Mouse (Mus musculus) hindbrain, embryonic 11.5 days (tissue): ENCODE data around the gene Mybpc2. TPM values are rescaled to one million over a fixed set of nuclear protein-coding genes. Genes with fewer than 3 reads are reported as not detected.
A peak's percentile ranks its signal among the peaks of the same experiment; 100 is the strongest.

ENCODE experiments used
- ATAC-seq: fragments of 200-750 bp; cut with Nextera tagmentation; 2 replicates; pipeline ENCODE4 v1.8.0; 2017; ENCODE audit warnings: mild to moderate bottlenecking, moderate TSS enrichment, moderate library complexity; ENCODE audit not compliant: low FRiP score
- DNase-seq: peaks from one replicate; pipeline ENCODE4 v3.0.0-alpha.2; 2015; ENCODE audit warnings: low spot score
- H3K27ac ChIP-seq: fragments of 300-500 bp; sonication (generic); 2 replicates; pipeline ENCODE4 v1.5.1; 2014; ENCODE audit warnings: mild to moderate bottlenecking, low read depth, low read length
- H3K27me3 ChIP-seq: fragments of 300-500 bp; sonication (generic); 2 replicates; pipeline ENCODE4 v1.6.1; 2014; ENCODE audit warnings: mild to moderate bottlenecking, low read length, moderate library complexity, mixed read lengths; ENCODE audit not compliant: control insufficient read depth, insufficient read depth
- H3K36me3 ChIP-seq: fragments of 300-500 bp; sonication (generic); 2 replicates; pipeline ENCODE4 v1.6.1; 2014; ENCODE audit warnings: mild to moderate bottlenecking, low read length, moderate library complexity, mixed read lengths; ENCODE audit not compliant: control insufficient read depth, insufficient read depth
- H3K4me1 ChIP-seq: fragments of 300-500 bp; sonication (generic); replicated peaks from 2 replicates; pipeline ENCODE4 v1.6.1; 2014; ENCODE audit warnings: low read length, mixed read lengths; ENCODE audit not compliant: control insufficient read depth, insufficient read depth
- H3K4me2 ChIP-seq: fragments of 300-500 bp; sonication (generic); replicated peaks from 2 replicates; pipeline ENCODE4 v1.6.1; 2014; ENCODE audit warnings: mild to moderate bottlenecking, low read depth, low read length
- H3K4me3 ChIP-seq: fragments of 300-500 bp; sonication (generic); 2 replicates; pipeline ENCODE4 v1.5.1; 2014; ENCODE audit warnings: low read depth, low read length
- H3K9ac ChIP-seq: fragments of 300-500 bp; sonication (generic); 2 replicates; pipeline ENCODE4 v1.6.1; 2014; ENCODE audit warnings: low read depth, low read length
- H3K9me3 ChIP-seq: fragments of 300-500 bp; sonication (generic); 2 replicates; pipeline ENCODE4 v1.6.1; 2016; ENCODE audit warnings: low read length; ENCODE audit not compliant: control insufficient read depth
- WGBS: fragments of 180-500 bp; shearing (Covaris S2); extraction: QIAGEN DNeasy Blood & Tissue Kit; methylation state at CpG from one replicate; pipeline ENCODE4 v1.1.7; 2014; 5-methylcytosine and 5-hydroxymethylcytosine counted together
- polyA plus RNA-seq: library from polyadenylated mRNA; unstranded; fragments of >200 nt; fragmentation: Nextera tagmentation; extraction: Ambion mirVana; gene quantifications from 2 replicates; pipeline ENCODE4 v1.2.1, GENCODE M21; 2014

The Mybpc2 gene
- polyA plus RNA-seq, 1 experiment from 2014 or later: 0.19 TPM

- ATAC-seq (peak; percentile 92), DNase-seq (peak; percentile 94)
- Histone ChIP-seq H3K4me1 (peaks cover 14% of the 10 kb centered on the region), H3K9ac (peak within 1 kb of the TSS; percentile 60), H3K36me3 (no peaks in the 10 kb centered on the region), H3K27ac (peak within 1 kb of the TSS; percentile 85), H3K4me2 (peak within 1 kb of the TSS; percentile 62), H3K9me3 (no peaks in the 10 kb centered on the region), H3K27me3 (no peaks in the 10 kb centered on the region), H3K4me3 (peak within 1 kb of the TSS; percentile 50)
- WGBS: under 1% methylated on average over 42 of the region's 42 CpGs
Observed at GRCm38 (mm10) chr7:44467811-44468411, 56.5 kb downstream of the Mybpc2 start, which contains the start of gene Josd2. Gene Josd2 (plus strand): TSS chr7:44467980.

DNA sequence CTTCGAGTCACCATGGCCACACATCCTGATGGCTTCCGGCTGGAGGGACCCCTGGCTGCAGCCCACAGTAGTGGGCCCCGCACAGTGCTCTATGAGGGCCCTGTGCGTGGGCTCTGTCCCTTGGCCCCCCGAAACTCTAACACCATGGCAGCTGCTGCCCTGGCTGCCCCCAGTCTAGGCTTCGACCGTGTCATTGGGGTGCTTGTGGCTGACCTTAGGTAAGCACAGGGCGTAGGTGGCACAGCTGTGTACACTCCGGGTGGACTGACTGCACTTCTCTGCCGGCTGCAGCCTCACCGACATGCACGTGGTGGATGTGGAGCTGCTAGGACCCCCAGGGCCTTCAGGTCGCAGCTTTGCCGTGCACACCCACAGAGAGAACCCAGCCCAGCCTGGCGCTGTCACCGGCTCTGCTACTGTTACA lies 57.6 kb downstream of the Mybpc2 start:
- Histone ChIP-seq H3K9me3 (no peaks in the 10 kb centered on the region), H3K4me2 (no peak overlapping the region), H3K36me3 (peaks cover 6% of the 10 kb centered on the region; the same call in 1 of the 2 replicates), H3K27ac (no peak overlapping the region), H3K9ac (no peak overlapping the region), H3K4me3 (no peak overlapping the region), H3K4me1 (peaks cover 14% of the 10 kb centered on the region), H3K27me3 (peaks cover 6% of the 10 kb centered on the region)
- 0 out of 2 replicates have a peak, but pooled peaks have one; percentile 0 for ATAC-seq
- no peak for DNase-seq
- WGBS: 87% methylated on average over 16 of the region's 16 CpGs

DNA sequence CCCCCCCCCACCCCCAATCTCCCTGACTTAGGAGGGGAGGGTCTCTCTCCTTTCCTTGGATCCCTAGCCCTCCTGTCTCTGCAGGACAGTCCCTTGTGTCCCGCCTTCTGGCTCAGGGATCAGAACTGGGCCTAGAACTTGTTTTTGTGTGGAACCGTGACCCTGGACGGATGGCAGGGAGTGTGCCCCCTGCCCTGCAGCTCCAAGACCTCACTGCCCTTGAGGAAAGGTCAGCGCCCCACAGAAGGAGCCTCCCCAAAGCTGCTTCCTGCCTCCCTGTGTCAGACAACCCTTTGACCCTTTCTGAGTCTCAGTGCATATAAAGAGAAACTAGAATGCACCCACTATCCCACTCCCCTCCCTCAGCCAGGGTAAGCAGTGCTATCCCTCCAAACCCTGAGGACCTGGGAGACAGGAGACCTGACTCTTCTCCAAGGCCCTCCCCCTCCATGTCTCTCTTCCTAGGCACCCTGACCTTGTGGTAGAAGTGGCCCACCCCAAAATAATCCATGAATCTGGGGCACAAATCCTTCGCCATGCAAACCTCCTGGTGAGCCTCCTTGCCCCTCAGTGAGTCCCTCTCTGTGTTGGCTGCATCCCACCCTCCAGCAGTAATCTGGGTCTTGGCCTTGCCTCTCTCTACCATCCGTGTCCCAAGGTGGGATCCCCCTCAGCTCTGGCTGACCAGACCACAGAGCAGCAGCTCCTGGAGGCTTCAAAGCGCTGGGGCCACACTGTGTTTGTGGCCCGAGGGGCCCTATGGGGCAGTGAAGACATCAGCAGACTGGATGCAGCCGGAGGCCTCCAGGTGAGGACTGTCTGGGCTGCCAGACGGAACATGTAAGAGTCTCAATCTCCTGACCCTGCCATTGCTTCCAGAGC lies 58.2 kb downstream of the Mybpc2 start:
- ATAC-seq (no peak), DNase-seq (no peak)
- Histone ChIP-seq H3K36me3 (peaks cover 12% of the 10 kb centered on the region; the same call in 1 of the 2 replicates), H3K4me2 (no peak overlapping the region), H3K4me1 (peaks cover 14% of the 10 kb centered on the region), H3K4me3 (no peak overlapping the region), H3K27ac (no peak overlapping the region), H3K27me3 (peaks cover 13% of the 10 kb centered on the region), H3K9ac (no peak overlapping the region), H3K9me3 (no peaks in the 10 kb centered on the region)
- WGBS: 81% methylated on average over 10 of the region's 10 CpGs

GRCm38 (mm10) chr7:44465111-44465510 lies 59.3 kb downstream of the Mybpc2 start, which contains the start of gene Aspdh:
Gene Aspdh (plus strand): TSS chr7:44465391.
- Histone ChIP-seq H3K9me3 (no peaks in the 10 kb centered on the region), H3K27me3 (peaks cover 21% of the 10 kb centered on the region), H3K4me1 (peaks cover 14% of the 10 kb centered on the region), H3K27ac (peak within 1 kb of the TSS; percentile 53; the same call in 1 of the 2 replicates), H3K4me2 (no peak within 1 kb of the TSS), H3K9ac (no peak within 1 kb of the TSS), H3K36me3 (peaks cover 16% of the 10 kb centered on the region; the same call in 1 of the 2 replicates), H3K4me3 (no peak within 1 kb of the TSS)
- DNase-seq (no peak), ATAC-seq (no peak)
- WGBS: 49% methylated on average over 2 of the region's 2 CpGs

GRCm38 (mm10) chr7:44464511-44464910 lies 59.9 kb downstream of the Mybpc2 start:
- no peak overlapping the region for H3K9ac ChIP-seq
- no peak overlapping the region for H3K4me2 ChIP-seq
- H3K27me3 ChIP-seq: peaks cover 21% of the 10 kb centered on the region
- peaks cover 14% of the 10 kb centered on the region for H3K4me1 ChIP-seq
- no peak for DNase-seq
- WGBS: 26% methylated on average over 4 of the region's 4 CpGs
- H3K27ac ChIP-seq: peak overlapping the region; percentile 53; the same call in 1 of the 2 replicates
- H3K4me3 ChIP-seq: no peak overlapping the region
- peaks cover 16% of the 10 kb centered on the region; the same call in 1 of the 2 replicates for H3K36me3 ChIP-seq
- ATAC-seq: no peak
- no peaks in the 10 kb centered on the region for H3K9me3 ChIP-seq

DNA sequence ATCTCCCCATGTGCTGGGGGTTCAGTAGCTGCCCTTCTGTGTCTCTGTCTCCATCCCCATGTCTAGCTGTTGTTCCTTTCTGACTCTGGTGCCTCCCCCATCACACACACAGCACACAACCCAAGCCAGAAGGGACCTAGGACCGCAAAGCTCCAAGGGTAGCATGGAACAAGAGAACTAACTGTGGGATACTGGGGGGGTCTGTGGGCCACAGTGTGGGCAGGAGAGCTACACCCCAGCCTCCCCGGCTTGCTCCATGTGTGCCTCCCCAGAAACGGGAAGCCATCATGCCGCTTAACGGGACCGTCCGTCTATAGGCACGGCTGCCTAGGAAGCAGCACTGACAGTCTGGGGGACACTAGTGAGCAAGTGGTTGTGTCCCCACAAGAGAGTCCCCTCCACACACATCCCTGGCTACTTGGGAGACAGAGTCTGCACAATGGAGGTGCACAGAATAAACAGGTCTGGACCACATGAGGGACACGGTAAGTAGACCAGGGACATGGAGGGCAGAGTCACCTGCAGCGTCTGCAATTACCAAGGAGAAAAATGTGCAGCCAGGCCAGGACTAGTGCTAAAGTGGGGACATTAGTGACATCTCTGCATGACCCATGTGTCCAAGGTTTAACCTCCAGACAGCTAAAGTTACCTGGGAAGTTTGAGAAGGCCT lies 60.8 kb downstream of the Mybpc2 start:
- Histone ChIP-seq H3K36me3 (peaks cover 16% of the 10 kb centered on the region; the same call in 1 of the 2 replicates), H3K27ac (no peak overlapping the region), H3K9ac (no peak overlapping the region), H3K9me3 (no peaks in the 10 kb centered on the region), H3K4me3 (no peak overlapping the region), H3K4me1 (peaks cover 12% of the 10 kb centered on the region), H3K27me3 (peaks cover 21% of the 10 kb centered on the region), H3K4me2 (no peak overlapping the region)
- 92% methylated on average over 10 of the region's 10 CpGs for WGBS
- ATAC-seq (no peak), DNase-seq (no peak)

DNA sequence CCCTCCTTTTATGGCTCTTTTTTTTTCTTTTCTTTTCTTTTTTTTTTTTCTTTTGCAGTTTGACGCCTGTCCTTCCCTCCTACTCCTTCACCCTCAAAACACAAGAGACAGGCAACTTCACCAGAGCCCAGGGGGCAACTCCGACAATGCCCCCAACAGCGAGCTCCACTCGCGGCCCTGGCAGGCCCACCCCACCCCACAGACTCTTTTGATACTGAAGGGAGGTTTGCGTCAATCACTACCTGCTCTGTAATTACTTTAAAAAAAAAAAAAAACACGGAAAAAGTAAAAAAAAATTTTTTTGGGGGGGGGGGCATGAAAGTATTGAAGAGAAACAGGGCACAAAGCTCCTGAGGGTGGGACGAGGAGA lies 61.4 kb downstream of the Mybpc2 start:
- Histone ChIP-seq H3K9me3 (no peaks in the 10 kb centered on the region), H3K27ac (no peak overlapping the region), H3K4me2 (no peak overlapping the region), H3K27me3 (peaks cover 21% of the 10 kb centered on the region), H3K36me3 (peaks cover 17% of the 10 kb centered on the region; the same call in 1 of the 2 replicates), H3K4me3 (no peak overlapping the region), H3K9ac (no peak overlapping the region), H3K4me1 (peaks cover 8% of the 10 kb centered on the region)
- ATAC-seq (no peak), DNase-seq (no peak)
- 36% methylated on average over 8 of the region's 8 CpGs for WGBS

- ATAC-seq (no peak), DNase-seq (peak; percentile 76)
- Histone ChIP-seq H3K36me3 (peaks cover 21% of the 10 kb centered on the region; the same call in 1 of the 2 replicates), H3K4me2 (no peak overlapping the region; the same call in 1 of the 2 replicates), H3K4me3 (no peak overlapping the region), H3K9ac (no peak overlapping the region), H3K27me3 (peaks cover 21% of the 10 kb centered on the region), H3K4me1 (peaks cover 8% of the 10 kb centered on the region), H3K9me3 (no peaks in the 10 kb centered on the region), H3K27ac (no peak overlapping the region)
- WGBS: 20% methylated on average over 75 of the region's 77 CpGs
Observed at GRCm38 (mm10) chr7:44462218-44463055, 62.0 kb downstream of the Mybpc2 start.
